Mouse (Mus musculus) gastrocnemius, adult 2 months (tissue): ENCODE measurements around the gene Hoxa7. TPM values are rescaled to one million over a fixed set of nuclear protein-coding genes. Genes with fewer than 3 reads are reported as not detected.
A peak's percentile ranks its signal among the peaks of the same experiment; 100 is the strongest.

Source experiments
- DNase-seq: peaks from one replicate; pipeline ENCODE4 v3.0.0; 2022
- H3K27ac ChIP-seq: fragments of 200-600 bp; 2 replicates; pipeline ENCODE4 v1.8.1; 2022; ENCODE audit warnings: mild to moderate bottlenecking
- H3K4me3 ChIP-seq: fragments of 200-600 bp; 2 replicates; pipeline ENCODE4 v1.8.1; 2022; ENCODE audit warnings: mild to moderate bottlenecking, moderate library complexity
- CTCF ChIP-seq: fragments of 200-600 bp; IDR thresholded peaks from 2 replicates; pipeline ENCODE4 v1.8.1; 2022; ENCODE audit warnings: antibody characterized with exemption, mild to moderate bottlenecking, moderate library complexity
- intact Hi-C: fragments of 180-260 bp; cut with DNase I; formaldehyde crosslinking; loops from one replicate; pipeline ENCODE4 v1.15.1; 2025
- total RNA-seq, 2 experiments: library from RNA; stranded (reverse); gene quantifications; 2 replicates each; pipeline ENCODE4 v1.2.3; 2021

The Hoxa7 gene
- total RNA-seq, 2 experiments from 2014 or later, result 4.7 to 5.0 TPM

DNA sequence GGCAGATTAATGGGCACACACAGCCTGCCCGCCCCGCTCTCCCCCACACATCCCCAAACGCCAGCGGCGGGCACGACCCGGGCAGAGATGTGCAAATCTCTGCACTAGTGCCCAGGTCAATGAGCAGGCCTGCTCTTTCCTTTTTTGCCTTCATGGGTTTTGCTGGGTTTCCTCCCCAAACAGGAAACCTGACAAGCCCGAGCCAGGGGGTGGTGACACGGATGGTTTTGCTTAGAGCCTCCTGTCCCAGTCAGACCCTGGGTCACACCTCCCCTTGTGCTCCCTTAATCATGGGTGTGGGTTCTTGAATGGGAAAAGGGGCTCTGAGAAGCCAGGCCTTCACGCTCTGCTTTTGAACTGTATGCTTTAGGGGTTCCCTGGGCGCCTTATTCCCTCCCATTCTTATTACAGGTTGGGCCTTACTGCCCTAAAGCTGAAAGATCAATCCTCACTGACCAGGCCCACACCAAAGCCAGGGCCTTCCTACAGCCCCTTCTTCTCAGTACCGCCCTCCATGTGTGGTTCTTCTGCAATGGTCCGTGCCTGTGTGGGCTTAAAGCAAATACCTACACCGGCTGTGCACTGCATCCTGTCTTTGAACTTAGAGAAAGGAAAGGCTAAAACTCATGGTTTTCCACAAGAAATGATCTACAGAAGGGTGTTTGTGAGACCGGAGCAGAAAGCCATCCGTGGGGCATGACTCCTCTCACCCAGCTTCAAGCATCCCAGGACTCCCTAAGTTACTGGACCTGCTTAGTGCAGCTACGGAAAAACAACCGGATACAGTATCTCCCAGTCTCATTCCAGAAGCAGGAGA, 12.6 kb downstream of the Hoxa7 start:
- Histone ChIP-seq H3K27ac (peak overlapping the region; percentile 82), H3K4me3 (peak overlapping the region; percentile 77)
- DNase-seq, result no peak
- no peak for TF ChIP-seq CTCF
- intact Hi-C loops, result no loop called here

DNA sequence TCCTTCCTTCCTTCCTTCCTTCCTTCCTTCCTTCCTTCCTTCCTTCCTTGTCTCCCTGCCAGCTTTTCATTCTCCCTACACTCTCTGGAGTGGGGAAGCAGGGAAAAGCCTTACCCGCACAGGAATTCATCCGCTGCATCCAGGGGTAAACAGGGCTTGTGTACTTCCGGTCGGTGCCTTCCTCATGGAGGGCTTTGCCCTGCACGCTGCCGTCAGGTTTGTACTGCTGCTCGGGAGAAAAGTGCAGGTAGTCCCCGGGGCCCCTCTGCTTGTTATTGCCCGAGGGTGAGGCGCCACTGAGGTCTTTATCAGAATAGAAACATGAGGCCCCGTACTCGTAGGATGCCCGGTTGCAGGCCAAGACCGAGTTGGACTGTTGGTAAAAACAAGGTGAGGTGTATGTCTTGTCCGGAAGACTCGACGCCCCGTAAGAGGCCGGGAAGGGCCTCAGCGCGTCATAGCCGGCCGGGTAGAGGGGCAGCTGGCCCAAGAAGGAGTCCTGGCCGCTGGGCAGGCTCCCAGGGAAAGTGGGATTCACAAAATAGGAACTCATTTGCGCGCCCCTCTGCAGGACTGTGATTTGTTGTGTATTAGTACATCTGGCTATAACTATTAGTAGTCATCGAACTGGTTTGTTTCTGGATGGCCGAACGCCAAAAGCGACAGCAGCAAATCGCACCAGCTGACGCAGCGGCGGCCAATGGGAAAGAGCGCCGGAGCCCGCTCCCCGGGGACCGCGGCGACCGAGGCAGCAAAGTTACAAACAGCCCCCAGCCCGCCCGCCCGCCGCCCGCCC, 13.4 kb downstream of the Hoxa7 start, which contains the start of gene Hoxa6:
TSS of gene Hoxa6 (minus strand) at position 651 of the 796 bp plus-strand sequence.
- Histone ChIP-seq H3K27ac (peak within 1 kb of the TSS; percentile 82), H3K4me3 (peak within 1 kb of the TSS; percentile 77)
- intact Hi-C loops, result no loop called here
- DNase-seq, result peak; percentile 79
- TF ChIP-seq CTCF, result no peak

DNA sequence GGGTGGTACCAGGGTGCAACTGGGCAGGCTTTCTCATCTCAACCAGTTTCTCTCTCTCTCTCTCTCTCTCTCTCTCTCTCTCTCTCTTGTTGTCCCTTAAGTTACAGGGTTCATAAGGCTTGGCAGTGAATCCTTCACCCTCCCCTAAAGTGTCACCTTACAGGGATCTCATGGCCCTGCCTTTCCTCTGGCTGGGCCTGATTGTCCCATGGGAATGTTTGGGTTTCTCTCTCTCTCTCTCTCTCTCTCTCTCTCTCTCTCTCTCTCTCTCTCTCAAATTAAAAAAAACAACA, 14.0 kb downstream of the Hoxa7 start:
- Histone ChIP-seq H3K27ac (no peak overlapping the region; the same call in 1 of the 2 replicates), H3K4me3 (no peak overlapping the region)

DNA sequence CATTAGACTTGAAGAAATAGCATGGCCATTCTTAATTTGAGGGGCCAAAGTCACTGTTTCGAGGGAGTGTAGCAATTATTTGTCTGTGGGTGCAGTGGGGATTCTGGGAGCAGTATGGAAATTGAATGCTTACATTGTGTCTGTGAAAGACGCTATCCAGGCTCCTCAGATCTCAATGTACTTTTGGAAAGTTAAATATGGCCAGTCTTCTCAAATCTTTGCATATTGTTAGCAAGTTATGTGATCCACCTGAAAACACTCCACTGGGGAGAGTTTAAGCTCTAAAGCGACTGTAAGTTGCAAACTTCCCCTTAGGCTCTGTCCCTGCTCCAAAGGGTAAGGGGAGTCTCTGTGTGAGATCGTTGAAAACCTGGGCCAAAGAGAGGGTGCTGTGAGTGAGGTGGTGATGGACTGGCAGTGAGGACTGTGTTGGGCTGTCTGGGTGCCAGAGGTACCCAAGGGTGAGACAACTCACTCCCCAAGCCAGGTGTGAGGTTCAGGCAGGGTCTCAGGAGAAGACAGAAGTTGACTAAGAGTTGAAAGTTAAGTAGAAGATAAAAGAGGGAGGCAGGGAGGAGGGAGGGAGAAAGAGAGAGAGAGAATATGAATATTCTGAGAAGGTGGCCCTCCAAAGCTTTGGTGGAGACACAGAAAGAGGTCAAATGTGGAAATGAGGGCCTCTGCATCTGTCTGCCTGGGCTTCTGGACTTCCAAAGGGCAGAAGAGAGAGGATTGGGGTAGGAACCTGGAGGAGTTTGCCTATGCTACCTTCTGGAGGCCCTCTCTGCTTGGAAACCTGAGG, 14.6 kb downstream of the Hoxa7 start:
- no peak for TF ChIP-seq CTCF
- Histone ChIP-seq H3K27ac (no peak overlapping the region; the same call in 1 of the 2 replicates), H3K4me3 (no peak overlapping the region)
- DNase-seq, result no peak
- intact Hi-C loops, result no loop called here

More for the DNA sequence above, 14.0 kb downstream of the Hoxa7 start:
- TF ChIP-seq CTCF, result no peak
- DNase-seq, result no peak
- intact Hi-C loops, result no loop called here

DNA sequence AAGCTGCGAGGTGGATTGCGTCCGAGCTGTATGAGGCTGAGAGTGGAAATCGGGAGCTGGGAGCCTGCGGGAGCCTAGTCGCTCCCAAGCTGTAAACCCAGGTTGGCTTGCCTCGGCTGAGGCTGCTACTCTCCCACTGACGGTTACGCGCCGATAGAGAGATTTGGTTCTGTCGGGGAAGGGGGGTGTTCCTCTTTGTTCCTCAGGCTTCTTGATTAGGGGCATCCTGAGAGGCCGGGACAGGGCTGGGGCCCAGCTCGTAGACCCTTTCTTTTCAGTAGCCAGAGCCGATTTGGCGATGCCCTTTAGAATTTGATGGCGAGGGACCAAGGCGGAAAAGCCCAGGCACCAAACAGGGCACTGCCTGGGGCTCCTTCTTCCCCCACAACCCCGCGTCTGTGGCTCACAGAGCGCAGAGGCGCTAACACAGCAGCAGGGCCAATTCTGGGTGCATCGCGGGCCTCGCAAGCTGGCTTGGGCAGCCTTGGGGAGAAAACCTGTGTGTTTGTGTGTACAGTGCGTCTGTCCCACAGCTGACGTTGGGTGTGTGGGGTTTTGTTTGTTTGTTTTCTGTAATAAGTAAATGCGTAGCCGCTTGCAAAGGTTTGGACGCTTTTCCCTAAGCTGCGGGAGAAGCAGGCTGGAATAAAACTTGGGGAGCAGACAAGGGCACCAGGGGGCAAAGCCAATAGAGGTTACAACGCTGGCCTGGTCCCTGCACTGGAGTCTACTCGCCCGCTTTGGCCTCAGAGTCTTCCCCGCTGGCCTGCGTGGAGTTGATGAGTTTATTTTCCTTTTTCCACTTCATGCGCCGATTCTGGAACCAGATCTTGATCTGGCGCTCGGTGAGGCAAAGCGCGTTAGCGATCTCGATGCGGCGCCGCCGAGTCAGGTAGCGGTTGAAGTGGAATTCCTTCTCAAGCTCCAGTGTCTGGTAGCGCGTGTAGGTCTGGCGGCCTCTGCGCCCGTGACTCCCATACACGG, 15.7 kb downstream of the Hoxa7 start:
- intact Hi-C loops, result loop anchor here (2.0 kb wide), 1 partner anchor 205 kb away; no protein-coding TSS in a partner anchor
- peak; percentile 16 for DNase-seq
- H3K4me3 ChIP-seq, result no peak overlapping the region
- TF ChIP-seq CTCF, result no peak
- no peak overlapping the region for H3K27ac ChIP-seq

DNA sequence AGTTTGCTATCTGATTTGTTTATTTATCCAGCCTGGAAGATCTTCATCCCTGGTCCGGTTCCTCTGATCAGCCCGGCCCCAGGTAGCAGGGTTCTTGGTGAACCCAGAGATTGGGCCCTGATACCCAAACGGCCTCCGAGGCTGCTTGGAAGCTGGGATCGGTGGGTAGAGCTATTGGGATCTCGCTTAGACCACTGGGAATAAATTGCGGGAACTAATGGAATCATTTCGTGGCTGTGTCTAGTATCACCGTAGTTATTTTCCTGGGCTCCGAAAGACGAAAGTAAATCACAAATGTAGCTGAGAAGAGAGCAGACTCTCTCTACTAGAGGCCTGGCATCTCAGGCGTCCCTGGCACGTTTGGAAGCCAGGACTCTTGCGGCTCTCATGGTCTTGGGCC, 16.4 kb downstream of the Hoxa7 start:
- H3K4me3 ChIP-seq, result no peak overlapping the region
- H3K27ac ChIP-seq, result peak overlapping the region; percentile 32; the same call in 1 of the 2 replicates
- no peak for TF ChIP-seq CTCF
- intact Hi-C loops, result loop anchor here (2.0 kb wide), 1 partner anchor 204 kb away; no protein-coding TSS in a partner anchor
- peak; percentile 15 for DNase-seq

DNA sequence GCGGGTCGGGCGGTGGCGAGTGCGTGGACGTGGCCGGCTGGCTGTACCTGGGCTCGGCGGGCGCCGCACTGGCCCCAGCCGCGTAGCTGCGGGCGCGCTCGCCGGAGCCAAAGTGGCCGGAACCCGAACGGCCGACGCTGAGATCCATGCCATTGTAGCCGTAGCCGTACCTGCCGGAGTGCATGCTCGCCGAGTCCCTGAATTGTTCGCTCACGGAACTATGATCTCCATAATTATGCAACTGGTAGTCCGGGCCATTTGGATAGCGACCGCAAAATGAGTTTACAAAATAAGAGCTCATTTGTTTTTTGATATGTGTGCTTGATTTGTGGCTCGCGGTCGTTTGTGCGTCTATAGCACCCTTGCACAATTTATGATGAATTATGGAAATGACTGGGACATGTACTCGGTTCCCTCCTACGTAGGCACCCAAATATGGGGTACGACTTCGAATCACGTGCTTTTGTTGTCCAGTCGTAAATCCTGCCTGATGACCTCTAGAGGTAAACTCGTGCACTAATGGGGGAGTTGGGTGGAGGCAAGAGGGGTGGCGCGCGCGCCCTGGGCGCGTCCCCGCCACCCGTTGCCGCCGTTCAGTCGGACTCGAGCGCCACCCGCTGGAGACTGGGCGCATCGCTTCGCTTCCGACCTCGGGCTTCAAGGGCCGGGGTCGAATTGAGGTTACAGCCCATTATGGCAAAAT, 17.5 kb downstream of the Hoxa7 start, which contains the start of gene Hoxa5:
TSS of gene Hoxa5 (minus strand) at position 538 of the 703 bp plus-strand sequence.
- peak within 1 kb of the TSS; percentile 79 for H3K4me3 ChIP-seq
- DNase-seq, result peak; percentile 87
- peak; percentile 96 for TF ChIP-seq CTCF
- peak within 1 kb of the TSS; percentile 82 for H3K27ac ChIP-seq
- intact Hi-C loops, result loop anchor here (1.0 to 2.0 kb wide), 2 partner anchors 203 to 328 kb away; no protein-coding TSS in a partner anchor

DNA sequence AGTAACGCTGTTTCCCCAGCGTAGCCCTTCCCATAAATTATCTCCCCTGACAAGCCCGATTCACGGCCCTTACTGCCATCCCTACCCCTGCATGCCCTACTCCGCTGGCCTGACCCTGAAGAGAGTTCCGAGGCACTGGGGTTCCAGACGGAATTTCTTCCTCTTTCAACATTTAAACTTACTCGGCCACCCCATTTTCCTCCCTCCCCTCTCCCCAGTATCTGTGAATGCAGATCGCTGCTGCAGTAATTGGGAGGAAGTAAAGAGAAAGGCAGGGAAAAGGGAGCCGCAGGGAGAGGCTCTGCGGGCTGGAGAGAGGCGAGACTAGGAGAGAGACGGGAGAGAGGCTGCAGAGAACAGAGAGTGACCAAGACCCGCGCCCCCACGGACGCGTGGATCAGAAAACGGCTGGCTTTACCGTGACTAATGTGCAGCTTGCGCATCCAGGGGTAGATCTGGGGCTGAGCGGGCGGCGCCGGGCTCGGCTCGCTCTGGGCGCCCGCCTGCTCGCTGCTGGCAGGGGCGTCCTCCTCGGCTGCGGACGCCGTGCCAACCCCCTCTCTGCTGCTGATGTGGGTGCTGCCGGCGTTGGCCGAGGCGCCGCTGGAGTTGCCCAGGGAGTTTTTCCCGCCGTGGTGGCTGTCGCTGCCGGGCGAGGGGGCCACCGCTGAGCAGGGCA, 18.1 kb downstream of the Hoxa7 start:
- no peak for TF ChIP-seq CTCF
- intact Hi-C loops, result loop anchor here (1.0 to 2.0 kb wide), 2 partner anchors 203 to 327 kb away; no protein-coding TSS in a partner anchor
- Histone ChIP-seq H3K4me3 (peak overlapping the region; percentile 79), H3K27ac (peak overlapping the region; percentile 82)
- peak; percentile 73 for DNase-seq

DNA sequence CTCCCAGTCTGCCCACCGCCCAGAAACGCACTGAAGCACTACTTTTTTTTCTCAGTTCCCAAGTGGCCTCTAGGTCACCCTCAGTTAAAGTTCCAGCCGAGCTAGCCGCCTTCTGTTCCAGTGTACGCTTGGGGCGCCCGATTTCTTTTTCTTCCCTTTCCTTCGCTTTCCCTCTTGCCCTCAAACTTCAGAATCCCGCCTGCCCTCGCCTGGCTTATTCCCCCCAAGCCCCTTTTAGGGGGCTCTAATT, 18.6 kb downstream of the Hoxa7 start:
- DNase-seq, result peak; percentile 16
- peak overlapping the region; percentile 82 for H3K27ac ChIP-seq
- H3K4me3 ChIP-seq, result peak overlapping the region; percentile 79
- intact Hi-C loops, result no loop called here
- TF ChIP-seq CTCF, result no peak

DNA sequence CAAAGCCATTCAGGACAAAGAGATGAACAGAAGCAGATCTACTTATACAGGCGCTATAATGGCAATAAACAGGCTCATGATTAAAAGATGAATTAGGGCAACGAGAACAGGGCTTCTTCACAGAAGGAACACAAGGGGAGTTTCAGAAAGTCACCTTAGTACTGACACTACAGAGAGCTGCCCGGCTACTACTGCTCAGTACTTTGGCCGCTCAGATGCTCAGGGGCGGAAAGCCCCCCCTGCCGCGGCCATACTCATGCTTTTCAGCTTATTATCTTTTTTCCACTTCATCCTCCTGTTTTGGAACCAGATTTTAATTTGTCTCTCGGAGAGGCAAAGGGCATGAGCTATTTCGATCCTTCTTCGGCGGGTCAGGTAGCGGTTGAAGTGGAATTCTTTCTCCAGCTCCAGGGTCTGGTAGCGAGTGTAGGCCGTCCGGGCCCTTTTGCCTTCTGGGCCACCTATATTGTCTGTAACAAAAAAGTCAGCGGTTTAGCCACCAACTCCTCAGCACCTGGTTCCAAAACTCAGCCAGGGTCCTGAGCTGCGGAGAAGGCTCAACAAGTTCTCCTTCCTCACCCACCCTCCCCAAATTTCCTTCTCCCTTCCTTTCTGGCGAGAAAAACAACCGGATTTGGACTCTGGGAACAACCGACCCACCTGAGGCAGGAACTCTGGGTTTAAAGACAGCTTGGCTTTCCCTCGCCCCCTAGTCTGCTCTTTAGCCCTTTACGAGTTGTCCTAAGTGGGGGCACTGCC, 19.1 kb downstream of the Hoxa7 start:
- H3K4me3 ChIP-seq, result peak overlapping the region; percentile 79
- no peak for TF ChIP-seq CTCF
- no peak for DNase-seq
- H3K27ac ChIP-seq, result peak overlapping the region; percentile 82
- intact Hi-C loops, result no loop called here
